Mouse (Mus musculus): ENCODE results near the gene Ly6g6e. TPM values are rescaled to one million over a fixed set of nuclear protein-coding genes. Genes with fewer than 3 reads are reported as not detected.
A peak's percentile ranks its signal among the peaks of the same experiment; 100 is the strongest.

Gene Ly6g6e
- polyA plus RNA-seq, 2 experiments from 2014 or later, result not detected

- ATAC-seq, result no peak
These were observed 583 bp downstream of the Ly6g6e start for GRCm38 (mm10) chr17:35077285-35077684.

GRCm38 (mm10) chr17:35077786-35078233, 1.1 kb downstream of the Ly6g6e start, which contains the start of gene Ly6g6d:
Gene Ly6g6d (minus strand): TSS chr17:35078065.
- ATAC-seq, result no peak

- ATAC-seq, result no peak
These were observed 3.1 kb downstream of the Ly6g6e start for GRCm38 (mm10) chr17:35079778-35080177.

- ATAC-seq, result no peak
These were observed 3.5 kb downstream of the Ly6g6e start for GRCm38 (mm10) chr17:35080248-35080647.

GRCm38 (mm10) chr17:35080710-35081109, 4.0 kb downstream of the Ly6g6e start:
- ATAC-seq, result no peak

- no peak for ATAC-seq
These were observed 6.3 kb downstream of the Ly6g6e start for GRCm38 (mm10) chr17:35082841-35083576.

GRCm38 (mm10) chr17:35083929-35084497, 7.3 kb downstream of the Ly6g6e start:
- ATAC-seq, result no peak

- ATAC-seq, result no peak
These were observed 8.6 kb downstream of the Ly6g6e start, which contains the start of gene Ly6g6f for GRCm38 (mm10) chr17:35085208-35085865. Gene Ly6g6f (minus strand): TSS chr17:35085610.

- ATAC-seq, result no peak
These were observed 11.4 kb downstream of the Ly6g6e start for GRCm38 (mm10) chr17:35088151-35088550.

GRCm38 (mm10) chr17:35088825-35089644, 12.3 kb downstream of the Ly6g6e start, which contains the start of gene Abhd16a:
Gene Abhd16a (plus strand): TSS chr17:35089263.
- peak; percentile 94 for ATAC-seq

- ATAC-seq, result no peak
These were observed 13.6 kb downstream of the Ly6g6e start for GRCm38 (mm10) chr17:35090166-35090932.

- no peak for ATAC-seq
These were observed 15.9 kb downstream of the Ly6g6e start for GRCm38 (mm10) chr17:35092403-35093198.

- no peak for ATAC-seq
These were observed 18.0 kb downstream of the Ly6g6e start for GRCm38 (mm10) chr17:35094475-35095365.

GRCm38 (mm10) chr17:35096597-35096996, 19.9 kb downstream of the Ly6g6e start:
- ATAC-seq, result no peak

GRCm38 (mm10) chr17:35097164-35097655, 20.5 kb downstream of the Ly6g6e start:
- ATAC-seq, result no peak

- no peak for ATAC-seq
These were observed 23.6 kb downstream of the Ly6g6e start for GRCm38 (mm10) chr17:35100196-35100765.

GRCm38 (mm10) chr17:35101161-35101560, 24.5 kb downstream of the Ly6g6e start:
- ATAC-seq, result no peak

- ATAC-seq, result no peak
These were observed 25.6 kb downstream of the Ly6g6e start for GRCm38 (mm10) chr17:35102299-35102698.

- no peak for ATAC-seq
These were observed 26.6 kb downstream of the Ly6g6e start for GRCm38 (mm10) chr17:35103221-35103690.

All from CD4-positive, CD25-positive, alpha-beta regulatory T cell, adult 4 months (primary cell).